Mouse (Mus musculus) heart, adult 2 months (tissue): ENCODE data around the gene Ulk1. TPM values are rescaled to one million over a fixed set of nuclear protein-coding genes. Genes with fewer than 3 reads are reported as not detected.
A peak's percentile ranks its signal among the peaks of the same experiment; 100 is the strongest.
"Not testable (repeated sequence)": the region's sequence is repeated elsewhere in the genome, so short reads cannot be mapped to it uniquely, and the experiment has no call there.

Source experiments
- DNase-seq, 2 experiments: peaks; one replicate each; pipeline ENCODE4 v3.0.0; 2021
- H3K27ac ChIP-seq: fragments of 200-600 bp; 2 replicates; pipeline ENCODE4 v1.8.1; 2022
- H3K27me3 ChIP-seq: fragments of 200-500 bp; 2 replicates; pipeline ENCODE4 v1.6.1; 2012; ENCODE audit warnings: mild to moderate bottlenecking, low read length, inconsistent platforms, mixed read lengths; ENCODE audit not compliant: control insufficient read depth, insufficient read depth
- H3K36me3 ChIP-seq: fragments of 200-500 bp; 2 replicates; pipeline ENCODE4 v1.6.1; 2012; ENCODE audit warnings: low read length, inconsistent platforms; ENCODE audit not compliant: control insufficient read depth, insufficient read depth
- H3K4me1 ChIP-seq: fragments of 200-500 bp; 2 replicates; pipeline ENCODE4 v1.6.1; 2011; ENCODE audit warnings: low read length; ENCODE audit not compliant: control insufficient read depth, insufficient read depth
- H3K4me3 ChIP-seq: fragments of 200-600 bp; 2 replicates; pipeline ENCODE4 v1.8.1; 2022
- H3K79me2 ChIP-seq: fragments of 200-500 bp; replicated peaks from 2 replicates; pipeline ENCODE4 v1.6.1; 2012; ENCODE audit warnings: mild to moderate bottlenecking, inconsistent platforms, low read length, moderate library complexity, mixed read lengths; ENCODE audit not compliant: control insufficient read depth, insufficient read depth
- H3K9ac ChIP-seq: fragments of 200-500 bp; 2 replicates; pipeline ENCODE4 v1.6.1; 2012; ENCODE audit warnings: low read depth, mild to moderate bottlenecking, control low read depth, inconsistent platforms, low read length, mixed read lengths
- CTCF ChIP-seq: fragments of 200-600 bp; IDR thresholded peaks from 2 replicates; pipeline ENCODE4 v1.8.1; 2022; ENCODE audit warnings: antibody characterized with exemption, mild to moderate bottlenecking, moderate library complexity
- EP300 ChIP-seq: fragments of 200-500 bp; IDR thresholded peaks from 2 replicates; pipeline ENCODE4 v1.6.1; 2011; ENCODE audit warnings: low read depth, low read length, control low read depth; ENCODE audit not compliant: insufficient read depth
- POLR2A ChIP-seq: fragments of 200-500 bp; IDR thresholded peaks from 2 replicates; pipeline ENCODE4 v1.6.1; 2011; ENCODE audit warnings: mild to moderate bottlenecking, low read depth, low read length, control low read depth; ENCODE audit not compliant: insufficient read depth
- WGBS: fragments of 180-500 bp; shearing (Covaris S2); methylation state at CpG from one replicate; pipeline ENCODE4 v1.1.7; 2018; 5-methylcytosine and 5-hydroxymethylcytosine counted together
- intact Hi-C: fragments of 180-260 bp; cut with DNase I; formaldehyde crosslinking; loops from one replicate; pipeline ENCODE4 v1.15.1; 2025
- polyA plus RNA-seq: library from polyadenylated mRNA; depleted of rRNA; stranded (reverse); fragments of >200 nt; gene quantifications from 2 replicates; pipeline ENCODE4 v1.2.3, GENCODE M21; 2012
- total RNA-seq, 2 experiments: library from RNA; stranded (reverse); gene quantifications; 2 replicates each; pipeline ENCODE4 v1.2.3; 2021

Ulk1 gene
- total and polyA plus RNA-seq, 3 experiments = 62.6 to 82.1 (median 64.8) TPM

GRCm38 (mm10) chr5:110840465-110840864 is 30.6 kb upstream of the Ulk1 start:
- TF ChIP-seq CTCF = peak; percentile 77
- no peak for TF ChIP-seq POLR2A
- TF ChIP-seq EP300 = no peak
- intact Hi-C loops = loop anchor here (2.0 to 5.0 kb wide), 4 partner anchors 14 to 367 kb away; partner anchors contain the start of genes Ttc28 and Ulk1

GRCm38 (mm10) chr5:110839678-110840365 is 29.9 kb upstream of the Ulk1 start, which contains the start of the genes Hscb and Chek2:
TSS of gene Hscb (minus strand) at chr5:110839777.
TSS of gene Chek2 (plus strand) at chr5:110839979.
- H3K27ac ChIP-seq = peak within 1 kb of the TSS; percentile 88
- peak within 1 kb of the TSS; percentile 64 for H3K4me3 ChIP-seq
- TF ChIP-seq CTCF (peak; percentile 62), EP300 (0 out of 2 replicates have a peak, but pooled peaks have one; percentile 10), POLR2A (peak; percentile 91)
- intact Hi-C loops = loop anchor here (2.0 to 5.0 kb wide), 5 partner anchors 15 to 367 kb away; partner anchors contain the start of genes Ttc28 and Ulk1
- no peaks in the 10 kb centered on the region for H3K27me3 ChIP-seq
- H3K4me1 ChIP-seq = peaks cover 1% of the 10 kb centered on the region
- H3K36me3 ChIP-seq = no peaks in the 10 kb centered on the region
- no peaks in the 10 kb centered on the region for H3K79me2 ChIP-seq
- peak within 1 kb of the TSS; percentile 69 for H3K9ac ChIP-seq
- peak; percentile 95 to 98 for DNase-seq
- under 1% methylated on average over 41 of the region's 41 CpGs for WGBS

More at GRCm38 (mm10) chr5:110840465-110840864, 30.6 kb upstream of the Ulk1 start:
- WGBS = 10% methylated on average over 4 of the region's 4 CpGs
- peak overlapping the region; percentile 18; the same call in 1 of the 2 replicates for H3K9ac ChIP-seq
- H3K36me3 ChIP-seq = no peaks in the 10 kb centered on the region
- peak; percentile 38 to 57 for DNase-seq
- H3K27me3 ChIP-seq = no peaks in the 10 kb centered on the region
- H3K27ac ChIP-seq = peak overlapping the region; percentile 88
- no peaks in the 10 kb centered on the region for H3K79me2 ChIP-seq
- H3K4me3 ChIP-seq = peak overlapping the region; percentile 64
- H3K4me1 ChIP-seq = peaks cover 1% of the 10 kb centered on the region

- no peak for TF ChIP-seq POLR2A
- TF ChIP-seq CTCF = no peak
- TF ChIP-seq EP300 = no peak
- no peak for DNase-seq
- no peaks in the 10 kb centered on the region for H3K36me3 ChIP-seq
- intact Hi-C loops = loop anchor here (2.0 kb wide), 1 partner anchor 140 kb away; no protein-coding TSS in a partner anchor
- peak overlapping the region; percentile 64 for H3K4me3 ChIP-seq
- H3K27me3 ChIP-seq = no peaks in the 10 kb centered on the region
- no peaks in the 10 kb centered on the region for H3K79me2 ChIP-seq
- H3K9ac ChIP-seq = peak overlapping the region; percentile 69
- peak overlapping the region; percentile 88 for H3K27ac ChIP-seq
- 5% methylated on average over 28 of the region's 28 CpGs for WGBS
- peaks cover 1% of the 10 kb centered on the region for H3K4me1 ChIP-seq
Measured at GRCm38 (mm10) chr5:110839038-110839677, 29.3 kb upstream of the Ulk1 start.

- H3K4me1 ChIP-seq, H3K79me2 ChIP-seq, H3K36me3 ChIP-seq, H3K27me3 ChIP-seq, DNase-seq, H3K9ac ChIP-seq, H3K4me3 ChIP-seq, H3K27ac ChIP-seq: not testable (repeated sequence)
- intact Hi-C loops = loop anchor here (2.0 kb wide), 1 partner anchor 141 kb away; no protein-coding TSS in a partner anchor
- 92% methylated on average over 5 of the region's 5 CpGs for WGBS
Measured at GRCm38 (mm10) chr5:110838016-110838415, 28.1 kb upstream of the Ulk1 start.

GRCm38 (mm10) chr5:110835959-110836358 is 26.1 kb upstream of the Ulk1 start:
- no peak overlapping the region for H3K9ac ChIP-seq
- H3K4me3 ChIP-seq = no peak overlapping the region
- 3% methylated on average over 3 of the region's 3 CpGs for WGBS
- TF ChIP-seq POLR2A (no peak), EP300 (0 out of 2 replicates have a peak, but pooled peaks have one; percentile 77), CTCF (peak; percentile 85)
- no peaks in the 10 kb centered on the region for H3K79me2 ChIP-seq
- intact Hi-C loops = loop anchor here (1.0 to 2.0 kb wide), 3 partner anchors 87 to 433 kb away; no protein-coding TSS in a partner anchor
- H3K27me3 ChIP-seq = no peaks in the 10 kb centered on the region
- peak; percentile 74 to 77 for DNase-seq
- peak overlapping the region; percentile 40; the same call in 1 of the 2 replicates for H3K27ac ChIP-seq
- H3K36me3 ChIP-seq = no peaks in the 10 kb centered on the region
- peaks cover 1% of the 10 kb centered on the region for H3K4me1 ChIP-seq
